Mouse (Mus musculus): ENCODE results near the gene Palm2. TPM values are rescaled to one million over a fixed set of nuclear protein-coding genes. Genes with fewer than 3 reads are reported as not detected.

Palm2 gene
- polyA plus RNA-seq, 2 experiments from 2014 or later, result not detected

DNA sequence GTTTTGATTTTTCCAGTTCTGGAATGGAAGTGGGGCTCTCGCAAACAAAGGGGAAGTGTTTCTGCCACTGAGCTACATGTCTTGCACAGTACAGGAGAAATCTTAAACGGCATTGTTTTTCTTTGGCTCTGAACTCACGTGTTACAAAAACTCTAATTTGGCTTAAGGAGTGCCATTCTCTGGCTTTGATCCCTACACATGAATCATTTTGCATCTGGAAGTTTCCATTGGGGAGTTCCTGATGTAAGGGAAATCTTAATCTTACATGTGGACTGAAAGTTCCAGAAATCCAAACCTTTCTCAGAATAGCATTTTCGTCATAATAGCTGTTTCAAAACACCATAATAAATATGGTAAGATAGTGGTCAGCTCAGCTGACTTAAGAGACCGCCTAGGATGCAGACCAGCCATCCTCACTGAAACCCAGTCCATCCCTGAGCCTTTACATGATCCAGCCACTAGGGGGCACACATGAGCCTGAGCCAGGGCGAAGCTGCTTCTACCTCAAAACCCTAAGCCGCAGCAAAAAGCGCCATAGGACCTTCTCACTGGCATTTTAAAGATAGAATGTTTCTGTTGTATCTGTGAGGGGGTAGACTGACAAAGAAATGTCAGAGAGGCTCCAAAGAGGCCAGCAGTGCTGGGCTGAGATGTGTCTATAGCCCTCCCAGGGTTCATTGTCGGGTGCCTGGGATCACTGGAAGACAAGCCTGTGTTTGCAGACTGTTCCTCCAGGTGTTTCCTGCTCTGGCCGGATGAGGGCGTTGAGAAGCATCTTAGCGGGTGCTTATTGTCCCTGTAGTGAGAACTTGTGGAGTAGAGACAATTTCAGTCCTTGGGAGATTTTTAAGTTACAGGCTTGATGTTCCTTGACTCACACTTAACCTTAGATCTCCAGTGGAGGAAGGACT lies 239.2 kb downstream of the Palm2 start:
- peak; percentile 93 for ATAC-seq

DNA sequence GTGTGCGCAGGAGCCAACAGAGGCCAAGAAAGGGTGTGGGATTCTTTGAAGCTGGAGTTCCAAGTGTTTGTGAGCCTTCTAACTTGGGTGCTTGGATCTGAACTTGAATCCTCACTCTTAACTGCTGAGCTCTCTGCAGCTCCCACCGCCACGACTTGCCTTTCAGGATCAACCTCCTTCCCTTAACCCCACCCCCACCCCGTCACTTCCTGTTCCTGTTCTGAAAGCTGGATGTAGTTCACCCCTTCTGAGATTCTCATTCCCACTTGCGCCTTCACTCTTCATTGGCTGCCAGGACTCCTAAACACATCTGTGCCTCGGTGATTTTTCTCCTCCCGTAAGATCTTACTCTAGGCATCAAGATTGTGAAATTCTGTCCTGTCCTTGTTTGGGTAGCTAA lies 240.3 kb downstream of the Palm2 start:
- no peak for ATAC-seq

DNA sequence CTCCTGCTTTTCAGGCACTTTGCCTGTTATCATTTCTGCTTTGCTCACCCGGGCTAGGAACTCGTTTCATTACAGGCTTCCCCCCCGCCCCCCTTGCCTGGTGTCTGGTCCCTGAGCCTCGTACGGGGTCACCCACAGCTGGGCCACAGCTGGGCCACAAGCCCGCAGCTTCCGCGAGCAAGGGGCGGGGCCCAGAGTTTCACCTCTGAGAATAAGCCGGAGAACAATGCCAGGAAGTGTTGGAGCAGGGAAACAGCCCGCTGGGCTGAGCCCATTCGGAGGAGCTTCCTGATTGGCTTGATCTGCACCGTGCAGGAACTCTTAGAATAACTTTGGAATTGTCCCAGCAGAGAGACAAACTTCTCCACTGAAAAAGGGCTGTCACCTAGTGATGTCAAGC lies 241.3 kb downstream of the Palm2 start:
- ATAC-seq, result no peak

DNA sequence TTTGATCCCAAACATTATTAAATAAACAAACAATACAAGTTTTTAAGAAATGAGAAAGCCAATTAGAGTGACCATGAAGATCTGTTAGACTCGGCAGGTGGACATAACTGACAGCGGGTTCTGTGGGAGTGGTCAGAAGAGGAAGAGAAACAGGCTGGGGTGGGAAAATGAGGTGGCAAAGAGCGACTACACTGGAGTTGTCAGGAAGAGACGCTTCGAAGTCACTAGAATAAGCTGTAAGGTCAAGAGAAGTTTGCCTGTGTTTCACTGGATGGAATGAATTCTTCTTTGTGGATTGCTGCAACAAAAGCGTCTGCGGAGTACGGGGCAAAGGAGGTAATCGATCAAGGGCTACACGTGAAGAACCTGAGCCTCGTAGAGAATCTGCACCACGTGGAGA lies 243.9 kb downstream of the Palm2 start:
- ATAC-seq, result no peak

DNA sequence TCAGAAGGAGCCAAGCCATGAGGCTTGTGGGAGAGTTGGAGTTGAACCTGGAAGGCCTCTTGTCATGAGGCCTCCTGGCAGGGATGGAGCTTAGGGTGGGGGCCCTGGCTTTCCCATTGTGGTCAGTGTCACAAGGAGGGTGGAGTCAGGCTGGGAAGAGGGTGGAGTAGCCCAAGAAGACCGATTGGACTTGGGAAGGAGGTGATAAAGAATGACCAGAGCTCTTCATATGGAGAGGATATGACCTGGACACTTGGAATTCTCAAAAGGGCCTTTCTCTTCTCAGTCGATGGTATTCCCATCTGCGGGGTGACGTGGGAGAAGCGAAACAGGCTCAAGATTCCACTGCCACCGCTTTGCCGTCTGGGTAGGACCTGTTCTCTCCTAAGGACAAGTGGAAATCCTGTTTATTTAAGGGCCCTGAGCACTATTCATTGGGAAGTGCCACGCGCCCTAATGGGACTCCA lies 245.0 kb downstream of the Palm2 start:
- ATAC-seq, result no peak

DNA sequence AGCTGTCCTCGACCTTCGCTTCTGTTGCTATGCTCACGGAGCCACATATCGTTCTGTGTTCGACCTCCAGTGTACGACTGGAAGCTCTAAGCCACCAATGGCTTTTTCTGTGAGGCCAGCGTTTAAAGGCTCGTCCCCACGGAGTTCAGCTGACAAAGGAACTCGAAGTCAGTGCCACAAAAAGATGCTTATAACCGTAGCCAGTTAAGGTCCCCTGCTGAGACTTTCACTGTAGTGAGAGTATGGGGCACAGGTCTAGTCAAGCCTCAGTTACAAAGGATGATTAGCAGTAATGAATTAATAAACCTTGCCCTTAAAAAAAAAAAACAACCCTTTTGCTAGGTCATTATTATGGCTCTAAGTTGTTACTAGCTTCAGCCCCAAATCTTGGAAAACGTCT lies 246.1 kb downstream of the Palm2 start:
- ATAC-seq, result no peak

DNA sequence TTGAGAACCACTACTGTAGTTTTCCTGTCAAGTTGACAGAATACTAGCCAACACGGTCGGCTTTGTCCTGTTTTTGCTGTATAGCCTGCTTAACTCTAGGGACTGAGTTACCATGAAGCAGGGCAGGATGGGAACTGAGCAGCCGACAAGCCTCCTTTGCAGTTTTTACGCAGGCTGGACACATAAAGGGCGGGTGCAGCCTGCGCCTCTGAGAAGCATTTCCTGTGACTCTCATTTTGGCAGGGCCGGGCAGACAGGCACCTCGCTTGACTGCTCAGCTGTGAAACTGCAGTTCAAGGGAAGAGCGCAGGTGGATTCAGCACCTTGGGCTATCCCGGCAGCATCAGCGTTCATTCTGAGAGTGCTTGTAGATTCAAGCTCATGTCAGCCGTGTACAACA lies 247.5 kb downstream of the Palm2 start:
- peak; percentile 45 for ATAC-seq

DNA sequence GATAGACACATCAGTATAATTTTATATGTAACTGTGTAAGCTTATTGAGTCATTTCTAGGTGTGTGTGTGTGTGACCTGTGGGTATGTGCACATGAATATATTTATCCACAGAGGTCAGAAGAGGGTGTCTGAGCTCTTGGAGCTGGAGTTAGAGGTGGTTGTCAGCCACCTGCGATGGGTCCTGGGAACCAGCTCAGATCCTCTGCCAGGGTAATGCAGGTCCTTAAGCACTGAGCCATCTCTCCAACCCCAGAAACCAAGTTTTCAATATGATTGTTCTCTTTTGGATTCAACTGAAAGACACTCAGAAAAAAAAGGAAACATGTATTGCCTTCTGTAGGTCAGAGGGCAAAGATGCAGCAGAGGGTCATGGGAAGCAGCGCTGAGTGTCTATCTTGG lies 248.3 kb downstream of the Palm2 start:
- no peak for ATAC-seq

DNA sequence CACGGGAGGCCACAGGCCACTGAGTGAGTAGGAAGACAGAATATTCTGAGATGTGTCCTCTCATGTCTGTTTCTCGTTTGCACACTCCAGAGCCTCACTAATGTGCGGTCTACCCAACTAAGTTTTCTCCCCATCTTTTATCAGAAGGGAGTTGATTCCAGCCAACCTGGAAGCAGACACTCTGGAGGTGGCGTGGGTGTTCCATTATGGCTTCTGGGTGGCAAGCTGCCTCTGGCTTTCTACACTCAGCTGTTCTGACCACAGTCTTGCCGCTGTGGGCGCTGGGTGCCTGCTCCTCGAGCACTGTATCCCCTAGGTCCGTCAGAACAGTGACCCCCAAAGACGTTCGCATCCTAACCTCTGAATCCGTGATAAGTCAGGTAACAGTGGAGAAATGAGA lies 248.9 kb downstream of the Palm2 start:
- ATAC-seq, result no peak

DNA sequence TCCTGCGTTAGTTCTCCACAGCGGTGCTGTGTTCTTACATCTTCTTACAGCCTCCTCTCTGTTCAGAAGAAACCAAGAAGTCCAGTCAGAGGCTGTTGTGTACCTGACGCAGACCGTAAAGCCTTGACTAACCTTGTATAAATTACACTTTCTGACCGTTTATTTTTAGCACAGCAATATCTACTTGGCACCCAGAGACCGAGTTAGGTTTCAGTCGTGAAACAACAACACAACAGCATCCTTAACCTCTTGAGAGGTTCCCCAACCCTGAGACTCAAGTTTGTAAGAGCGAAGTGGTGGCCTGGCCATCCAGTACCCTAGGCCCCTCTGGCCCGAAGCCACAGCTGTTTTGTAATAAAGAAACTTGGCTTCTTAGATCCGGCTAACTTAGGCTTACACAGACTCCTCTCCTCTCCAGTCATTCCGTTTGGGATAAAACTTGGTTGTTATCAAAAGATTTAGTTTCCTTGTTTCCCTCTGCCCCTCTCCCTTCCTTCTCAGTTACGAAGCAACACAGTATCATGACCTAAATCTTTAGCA lies 250.7 kb downstream of the Palm2 start:
- ATAC-seq, result no peak

DNA sequence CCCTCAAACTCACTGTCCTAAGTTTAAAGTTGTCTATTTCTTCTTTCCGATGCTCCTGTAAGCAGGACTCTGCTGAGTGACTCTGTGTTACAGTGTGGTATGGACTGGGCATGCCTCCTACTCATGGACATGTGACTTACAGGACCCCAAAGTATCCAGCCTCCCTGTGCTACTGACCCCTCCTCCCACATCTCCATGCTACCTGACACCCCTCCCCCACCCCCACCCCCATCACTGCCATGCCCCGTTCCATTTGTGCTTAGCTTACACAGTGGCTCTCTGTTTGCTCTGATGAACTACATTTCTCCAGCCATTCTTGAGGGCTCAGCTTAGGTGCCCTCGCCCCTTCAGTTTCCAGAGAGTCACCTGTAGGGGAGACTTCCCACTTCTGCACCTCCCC lies 252.7 kb downstream of the Palm2 start:
- no peak for ATAC-seq

DNA sequence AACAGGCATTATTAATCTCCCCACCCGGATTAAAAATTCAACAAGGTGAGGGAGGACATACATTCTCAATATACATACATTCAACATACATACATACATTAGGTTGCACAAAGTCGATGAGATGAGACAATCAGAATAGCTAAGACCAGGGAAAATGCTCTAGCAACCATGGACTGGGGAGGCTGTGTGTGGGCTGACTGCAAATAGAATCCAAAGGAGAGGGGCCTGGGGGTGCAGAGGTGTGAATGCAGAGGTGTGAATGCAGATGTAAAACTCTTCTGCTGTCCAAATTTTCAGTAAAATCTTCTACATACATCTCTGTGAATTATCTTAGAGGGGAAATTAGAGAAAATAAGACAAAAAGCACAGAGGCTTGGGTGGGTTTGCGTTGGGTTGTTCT lies 253.5 kb downstream of the Palm2 start:
- no peak for ATAC-seq

DNA sequence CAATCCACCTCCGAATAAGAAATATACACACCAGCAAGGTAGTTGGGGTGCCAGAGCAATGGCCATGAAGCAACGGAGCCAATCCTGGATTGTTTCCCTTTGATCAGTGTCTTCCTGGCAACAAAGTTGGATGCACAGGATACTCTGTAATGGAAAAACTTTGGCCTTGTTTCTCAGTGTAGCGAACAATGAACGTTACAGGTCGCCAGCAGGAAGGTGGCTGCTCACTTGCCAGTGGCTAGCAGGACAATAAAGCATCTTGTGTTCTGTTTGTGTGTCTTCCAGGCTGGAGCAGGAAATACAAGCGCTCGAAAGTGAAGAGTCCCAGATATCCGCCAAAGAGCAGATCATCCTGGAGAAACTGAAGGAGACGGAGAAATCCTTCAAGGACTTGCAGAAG lies 254.1 kb downstream of the Palm2 start:
- ATAC-seq, result no peak

DNA sequence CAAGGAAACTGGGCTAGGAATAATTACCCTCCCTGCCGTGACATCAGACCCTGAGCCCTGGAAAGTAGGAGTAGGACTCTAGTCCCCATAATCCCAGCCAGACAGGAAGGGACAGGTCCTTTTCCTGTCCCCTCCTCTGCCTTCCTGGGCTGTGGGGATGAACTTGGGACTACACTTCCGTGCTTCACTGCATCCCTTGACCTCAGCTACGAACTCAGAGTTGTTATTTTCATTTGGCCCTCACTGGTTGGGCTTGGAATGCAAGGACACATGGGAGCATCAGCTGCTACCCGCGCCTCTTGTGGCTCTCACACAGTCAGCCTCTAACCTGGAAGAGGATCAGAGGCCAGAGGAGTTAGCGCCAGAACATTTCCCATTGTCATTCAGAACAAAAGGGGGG lies 256.0 kb downstream of the Palm2 start:
- no peak for ATAC-seq

DNA sequence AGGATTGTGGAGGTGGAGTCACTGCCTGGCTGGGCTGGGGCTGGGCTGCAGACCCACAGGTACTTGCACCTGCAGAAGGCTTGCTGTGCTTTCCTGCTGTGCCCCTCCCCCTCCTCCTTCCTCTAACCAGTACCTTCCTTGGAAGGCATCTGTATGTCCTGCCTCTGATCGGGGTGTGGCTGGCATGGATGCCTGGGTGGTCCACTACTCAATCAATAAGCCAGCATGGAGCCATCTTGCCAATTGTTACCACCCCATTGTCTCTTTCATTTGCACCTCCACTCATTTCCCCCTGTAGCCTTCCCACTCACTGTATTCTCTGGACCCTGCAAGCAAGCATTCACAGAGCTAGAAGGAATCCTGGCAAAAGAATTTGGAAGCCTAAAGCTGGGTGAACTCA lies 256.8 kb downstream of the Palm2 start:
- no peak for ATAC-seq

DNA sequence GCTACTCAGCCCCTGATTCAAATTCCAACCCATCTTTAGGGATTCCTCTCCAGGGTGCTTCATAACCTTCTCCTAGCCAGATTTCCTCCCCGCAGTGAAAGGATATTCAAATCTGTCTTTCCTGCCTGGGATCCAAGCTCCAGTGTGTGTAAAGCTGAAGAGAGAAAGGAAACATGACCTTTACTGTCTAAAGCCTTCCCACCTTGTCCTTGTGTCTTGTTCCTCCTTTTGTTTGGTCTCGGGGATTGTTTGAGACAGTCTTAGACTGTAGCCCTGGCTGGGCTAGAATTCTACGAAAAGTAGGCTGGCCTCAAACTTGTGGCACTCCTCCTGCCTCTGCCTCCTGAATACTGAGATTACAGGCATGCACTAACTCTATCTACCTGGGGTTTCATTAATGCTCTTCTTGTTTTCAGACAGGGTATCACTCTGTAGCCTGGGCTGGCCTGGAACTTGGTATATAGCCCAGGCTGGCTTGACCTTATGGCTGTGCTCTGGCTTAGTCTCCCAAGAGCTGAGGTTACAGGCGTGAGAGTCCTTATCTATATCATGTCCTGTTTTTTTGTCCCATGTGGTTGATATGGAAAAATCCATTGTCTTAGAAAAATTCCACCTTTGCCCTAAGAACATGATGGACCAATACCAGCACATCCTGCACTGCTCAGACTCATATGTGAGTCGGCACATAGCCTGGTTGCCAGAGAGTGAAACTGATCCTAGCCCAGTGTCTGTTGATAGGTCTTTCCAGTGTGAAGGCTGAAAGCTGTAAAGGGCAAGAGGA lies 260.5 kb downstream of the Palm2 start:
- no peak for ATAC-seq

DNA sequence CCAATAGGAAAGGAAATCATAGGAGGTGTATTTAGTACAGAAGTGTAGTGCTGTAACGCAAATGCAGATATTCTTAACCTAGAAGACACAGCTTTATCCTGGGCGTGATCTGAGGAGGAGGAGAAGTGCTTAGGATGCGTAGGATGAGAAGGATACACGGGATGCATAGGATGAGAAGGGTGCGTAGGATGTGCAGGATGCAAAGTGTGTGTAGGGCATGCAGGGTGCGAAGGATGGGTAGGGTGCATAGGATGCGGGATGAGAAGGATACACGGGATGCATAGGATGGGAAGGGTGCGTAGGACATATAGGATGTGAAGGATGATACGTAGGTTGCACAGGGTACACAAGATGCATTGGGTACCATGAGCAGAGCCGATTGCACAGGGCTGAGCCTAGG lies 262.9 kb downstream of the Palm2 start:
- no peak for ATAC-seq

DNA sequence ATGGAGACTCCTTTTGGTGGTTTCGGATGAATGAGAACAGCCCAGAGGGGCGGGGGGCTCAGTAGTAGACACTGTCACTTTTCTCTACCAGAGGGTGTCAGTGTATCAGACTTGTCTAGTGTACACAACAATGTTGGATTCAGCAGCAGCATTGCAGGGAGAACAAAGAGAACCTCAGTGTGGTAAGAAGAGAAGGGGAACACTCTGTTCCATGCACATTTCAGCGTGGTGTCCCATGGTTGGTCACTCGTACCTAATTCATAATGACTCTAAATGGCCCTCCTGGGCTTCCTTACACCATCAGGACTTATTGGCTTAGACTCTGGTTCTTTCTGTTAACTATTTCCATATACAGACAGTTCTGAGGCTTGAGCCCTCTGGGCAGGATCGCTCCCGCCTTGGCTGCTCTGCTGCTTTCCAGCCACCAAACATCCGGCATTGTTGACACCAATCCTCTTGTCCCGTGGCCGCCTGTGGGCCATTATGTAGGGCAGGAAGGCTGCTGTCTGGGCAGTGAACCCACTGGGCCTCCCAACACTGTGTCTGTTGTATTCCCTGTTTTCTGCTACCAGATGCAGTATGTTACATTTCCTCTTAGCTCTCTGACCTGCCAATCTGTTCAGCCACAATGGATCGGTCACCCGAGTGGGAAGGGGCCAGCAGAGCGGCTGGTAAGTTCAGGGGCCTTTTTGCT lies 264.0 kb downstream of the Palm2 start:
- ATAC-seq, result no peak

DNA sequence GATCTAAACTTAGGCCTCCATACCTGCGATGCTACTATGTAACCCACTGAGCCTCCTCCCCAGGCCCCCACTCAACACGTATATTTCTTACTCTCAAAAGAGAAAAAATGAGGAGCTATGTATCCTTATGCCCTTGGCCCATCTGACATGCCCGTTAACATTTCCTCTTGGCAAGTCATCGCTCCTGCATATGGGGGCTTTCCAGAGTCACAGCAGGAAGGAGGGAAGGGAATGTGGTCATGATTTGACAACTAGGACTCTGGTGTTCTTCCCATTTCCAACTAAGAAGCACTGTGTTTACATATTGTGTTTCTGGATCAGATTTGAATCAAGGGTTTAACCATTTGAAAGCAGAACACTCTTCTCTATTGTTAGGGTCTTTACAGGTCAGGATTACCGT lies 267.5 kb downstream of the Palm2 start:
- no peak for ATAC-seq

DNA sequence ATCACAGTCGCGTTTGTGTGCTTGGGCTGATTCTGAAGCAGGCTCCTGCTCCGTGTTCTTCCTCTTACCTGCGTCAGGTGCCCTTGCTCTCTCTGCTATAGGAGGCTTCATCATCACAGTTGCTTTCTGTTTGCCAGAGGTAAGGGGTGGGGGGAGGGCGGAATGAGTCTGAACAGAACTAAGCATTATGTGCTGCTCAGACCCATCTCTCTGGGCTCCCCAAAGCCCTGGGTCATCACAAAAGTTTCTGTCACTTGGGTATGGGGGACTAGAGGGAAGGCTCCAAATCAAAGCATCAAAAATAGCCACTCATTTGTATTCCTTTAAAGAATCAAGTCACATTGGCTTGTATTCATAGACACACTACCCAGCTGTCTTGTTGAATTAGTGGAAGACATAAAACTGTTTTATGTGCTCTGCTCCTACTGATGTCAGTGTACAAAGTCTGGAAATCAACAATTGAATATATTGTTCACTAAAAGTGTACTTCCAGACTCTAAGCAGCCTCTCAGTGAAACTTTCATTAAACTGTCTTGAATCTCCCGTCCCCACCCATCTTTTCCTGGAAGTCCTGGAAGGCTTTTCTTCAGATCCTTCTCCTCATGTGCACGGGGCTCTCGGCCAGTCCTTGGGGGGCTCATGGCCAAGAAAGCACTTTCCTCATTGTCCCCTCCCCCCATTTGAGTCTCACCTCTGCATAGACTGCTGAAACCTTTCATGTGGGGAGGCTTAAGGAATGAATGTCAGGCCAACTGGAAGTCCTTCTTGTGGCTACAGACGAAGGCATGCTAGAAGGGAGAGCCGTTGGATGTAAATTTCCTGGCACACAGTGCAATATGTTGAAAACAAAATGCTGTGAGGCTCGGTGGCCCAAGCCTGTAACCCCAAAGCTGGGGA lies 269.8 kb downstream of the Palm2 start:
- no peak for ATAC-seq

DNA sequence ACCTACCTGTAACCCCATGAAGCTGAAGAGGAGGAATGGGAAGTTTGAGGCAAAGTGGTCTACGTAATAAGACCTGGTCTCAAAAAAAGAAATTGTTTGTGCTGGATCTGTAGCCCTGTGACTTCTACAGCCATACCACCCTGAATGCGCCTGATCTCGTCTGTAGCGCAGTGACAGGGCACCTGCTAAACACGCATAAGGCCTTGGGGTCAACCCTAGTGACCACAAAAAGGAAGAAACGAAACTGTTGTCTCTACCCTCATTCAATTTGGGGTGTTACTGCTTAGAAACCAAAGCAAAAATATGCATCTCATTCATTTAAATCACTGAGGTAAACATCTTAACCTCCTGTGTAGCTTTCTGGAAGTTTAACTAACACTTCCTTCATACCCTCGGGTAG lies 270.5 kb downstream of the Palm2 start:
- no peak for ATAC-seq

DNA sequence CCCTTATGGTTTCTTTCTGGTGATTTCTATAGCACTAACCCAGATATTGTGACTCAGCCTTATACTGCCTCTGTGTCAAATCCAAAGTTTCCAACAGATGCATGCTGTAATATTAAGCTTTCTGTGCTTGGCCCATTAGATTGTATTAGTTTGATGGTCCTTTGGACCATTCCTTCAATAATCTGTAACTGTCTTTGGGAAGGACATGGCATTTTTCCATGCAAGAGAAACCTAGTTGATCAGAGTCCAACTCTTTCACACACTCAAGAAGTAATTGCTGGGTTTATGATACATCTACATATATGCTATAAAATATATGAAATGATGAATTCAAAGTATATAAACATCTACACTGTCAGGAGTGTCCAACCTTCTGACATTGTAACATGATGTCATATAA lies 281.8 kb downstream of the Palm2 start:
- ATAC-seq, result no peak

Data from CD4-positive, CD25-positive, alpha-beta regulatory T cell, adult 4 months (primary cell).